Mouse (Mus musculus) hindbrain, embryonic 11.5 days (tissue): ENCODE data around the gene Hck. TPM values are rescaled to one million over a fixed set of nuclear protein-coding genes. Genes with fewer than 3 reads are reported as not detected.
A peak's percentile ranks its signal among the peaks of the same experiment; 100 is the strongest.

Source experiments
- ATAC-seq: fragments of 200-750 bp; cut with Nextera tagmentation; 2 replicates; pipeline ENCODE4 v1.8.0; 2017; ENCODE audit warnings: mild to moderate bottlenecking, moderate TSS enrichment, moderate library complexity; ENCODE audit not compliant: low FRiP score
- DNase-seq: peaks from one replicate; pipeline ENCODE4 v3.0.0-alpha.2; 2015; ENCODE audit warnings: low spot score
- H3K27ac ChIP-seq: fragments of 300-500 bp; sonication (generic); 2 replicates; pipeline ENCODE4 v1.5.1; 2014; ENCODE audit warnings: mild to moderate bottlenecking, low read depth, low read length
- H3K27me3 ChIP-seq: fragments of 300-500 bp; sonication (generic); 2 replicates; pipeline ENCODE4 v1.6.1; 2014; ENCODE audit warnings: mild to moderate bottlenecking, low read length, moderate library complexity, mixed read lengths; ENCODE audit not compliant: control insufficient read depth, insufficient read depth
- H3K36me3 ChIP-seq: fragments of 300-500 bp; sonication (generic); 2 replicates; pipeline ENCODE4 v1.6.1; 2014; ENCODE audit warnings: mild to moderate bottlenecking, low read length, moderate library complexity, mixed read lengths; ENCODE audit not compliant: control insufficient read depth, insufficient read depth
- H3K4me1 ChIP-seq: fragments of 300-500 bp; sonication (generic); replicated peaks from 2 replicates; pipeline ENCODE4 v1.6.1; 2014; ENCODE audit warnings: low read length, mixed read lengths; ENCODE audit not compliant: control insufficient read depth, insufficient read depth
- H3K4me2 ChIP-seq: fragments of 300-500 bp; sonication (generic); replicated peaks from 2 replicates; pipeline ENCODE4 v1.6.1; 2014; ENCODE audit warnings: mild to moderate bottlenecking, low read depth, low read length
- H3K4me3 ChIP-seq: fragments of 300-500 bp; sonication (generic); 2 replicates; pipeline ENCODE4 v1.5.1; 2014; ENCODE audit warnings: low read depth, low read length
- H3K9ac ChIP-seq: fragments of 300-500 bp; sonication (generic); 2 replicates; pipeline ENCODE4 v1.6.1; 2014; ENCODE audit warnings: low read depth, low read length
- H3K9me3 ChIP-seq: fragments of 300-500 bp; sonication (generic); 2 replicates; pipeline ENCODE4 v1.6.1; 2016; ENCODE audit warnings: low read length; ENCODE audit not compliant: control insufficient read depth
- WGBS: fragments of 180-500 bp; shearing (Covaris S2); extraction: QIAGEN DNeasy Blood & Tissue Kit; methylation state at CpG from one replicate; pipeline ENCODE4 v1.1.7; 2014; 5-methylcytosine and 5-hydroxymethylcytosine counted together
- polyA plus RNA-seq: library from polyadenylated mRNA; unstranded; fragments of >200 nt; fragmentation: Nextera tagmentation; extraction: Ambion mirVana; gene quantifications from 2 replicates; pipeline ENCODE4 v1.2.1, GENCODE M21; 2014

Hck gene
- polyA plus RNA-seq, 1 experiment from 2014 or later, result 2.4 TPM

GRCm38 (mm10) chr2:153151926-153152665 lies 43.8 kb downstream of the Hck start:
- no peaks in the 10 kb centered on the region for H3K36me3 ChIP-seq
- no peak overlapping the region for H3K4me2 ChIP-seq
- no peaks in the 10 kb centered on the region for H3K27me3 ChIP-seq
- no peak overlapping the region for H3K27ac ChIP-seq
- no peak overlapping the region for H3K4me3 ChIP-seq
- DNase-seq, result no peak
- H3K4me1 ChIP-seq, result no peaks in the 10 kb centered on the region
- no peak for ATAC-seq
- H3K9me3 ChIP-seq, result no peaks in the 10 kb centered on the region
- WGBS, result 83% methylated on average over 8 of the region's 8 CpGs
- no peak overlapping the region for H3K9ac ChIP-seq

GRCm38 (mm10) chr2:153153033-153153450 lies 44.8 kb downstream of the Hck start:
- Histone ChIP-seq H3K4me1 (no peaks in the 10 kb centered on the region), H3K4me2 (no peak overlapping the region), H3K9me3 (no peaks in the 10 kb centered on the region), H3K36me3 (no peaks in the 10 kb centered on the region), H3K27ac (no peak overlapping the region), H3K27me3 (no peaks in the 10 kb centered on the region), H3K4me3 (no peak overlapping the region), H3K9ac (no peak overlapping the region)
- no peak for ATAC-seq
- WGBS, result 82% methylated on average over 4 of the region's 4 CpGs
- DNase-seq, result no peak

- Histone ChIP-seq H3K4me1 (0 out of 2 replicates have a peak, but pooled peaks cover 3% of the 10 kb centered on the region), H3K4me3 (no peak overlapping the region), H3K9me3 (no peaks in the 10 kb centered on the region), H3K36me3 (no peaks in the 10 kb centered on the region), H3K27me3 (no peaks in the 10 kb centered on the region), H3K27ac (no peak overlapping the region), H3K9ac (no peak overlapping the region), H3K4me2 (no peak overlapping the region)
- ATAC-seq (no peak), DNase-seq (no peak)
- 62% methylated on average over 1 of the region's 3 CpGs for WGBS
Observed at GRCm38 (mm10) chr2:153157270-153157669, 49.0 kb downstream of the Hck start.

DNA sequence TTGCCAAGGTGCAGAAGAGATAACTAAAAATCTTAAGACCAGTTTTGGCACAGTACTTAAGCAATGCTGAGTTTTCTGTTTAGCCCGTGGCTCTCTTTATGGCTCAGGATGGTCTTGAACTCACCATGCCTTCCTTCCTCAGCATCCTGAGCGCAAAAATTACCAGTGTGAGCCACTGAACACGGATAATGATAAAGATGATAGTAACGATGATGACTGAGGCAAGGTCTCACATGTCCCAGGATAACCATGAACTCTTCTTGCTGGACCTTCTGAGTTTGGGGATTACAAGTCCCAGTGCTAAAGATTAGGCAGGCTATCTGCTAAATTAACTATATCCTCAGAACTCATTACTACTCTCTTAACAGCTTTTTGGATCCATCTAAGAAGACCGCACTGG lies 51.9 kb downstream of the Hck start:
- Histone ChIP-seq H3K9ac (no peak overlapping the region), H3K4me2 (no peak overlapping the region), H3K4me1 (0 out of 2 replicates have a peak, but pooled peaks cover 3% of the 10 kb centered on the region), H3K4me3 (no peak overlapping the region), H3K27me3 (no peaks in the 10 kb centered on the region), H3K27ac (no peak overlapping the region), H3K36me3 (no peaks in the 10 kb centered on the region), H3K9me3 (no peaks in the 10 kb centered on the region)
- WGBS, result 85% methylated on average over 5 of the region's 5 CpGs
- ATAC-seq (no peak), DNase-seq (no peak)

GRCm38 (mm10) chr2:153160844-153161683 lies 52.8 kb downstream of the Hck start, which contains the start of gene Tm9sf4:
Tm9sf4 (plus strand) TSS chr2:153161303.
- WGBS, result 10% methylated on average over 34 of the region's 34 CpGs
- DNase-seq (peak; percentile 96), ATAC-seq (peak; percentile 94)
- H3K9ac ChIP-seq, result peak within 1 kb of the TSS; percentile 89
- 0 out of 2 replicates have a peak, but pooled peaks cover 3% of the 10 kb centered on the region for H3K4me1 ChIP-seq
- no peaks in the 10 kb centered on the region for H3K9me3 ChIP-seq
- no peaks in the 10 kb centered on the region for H3K36me3 ChIP-seq
- peak within 1 kb of the TSS; percentile 75 for H3K4me2 ChIP-seq
- peak within 1 kb of the TSS; percentile 88 for H3K27ac ChIP-seq
- peak within 1 kb of the TSS; percentile 78 for H3K4me3 ChIP-seq
- H3K27me3 ChIP-seq, result no peaks in the 10 kb centered on the region

DNA sequence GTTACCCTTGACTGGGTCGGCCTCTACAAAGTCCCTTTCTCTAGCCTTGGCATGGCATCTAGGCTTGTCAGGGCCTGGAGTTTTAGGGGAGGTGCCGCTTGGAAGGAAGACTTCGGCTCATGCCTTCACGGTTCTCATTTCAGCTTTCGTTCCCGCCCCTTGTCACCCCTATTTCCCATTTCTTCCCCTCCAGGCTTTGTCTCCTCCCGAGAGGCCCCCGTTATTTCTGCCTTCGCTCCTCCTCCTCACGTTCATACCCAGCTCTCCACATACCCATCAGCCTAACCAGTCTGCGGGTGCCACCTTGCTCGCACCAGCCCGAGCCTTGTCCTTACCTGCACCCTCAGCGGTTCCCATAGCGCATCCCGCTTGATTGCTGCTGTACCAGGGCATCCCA lies 53.4 kb downstream of the Hck start:
- Histone ChIP-seq H3K4me2 (peak overlapping the region; percentile 75), H3K27me3 (no peaks in the 10 kb centered on the region), H3K4me3 (peak overlapping the region; percentile 78), H3K9ac (peak overlapping the region; percentile 89), H3K9me3 (no peaks in the 10 kb centered on the region), H3K36me3 (no peaks in the 10 kb centered on the region), H3K4me1 (0 out of 2 replicates have a peak, but pooled peaks cover 3% of the 10 kb centered on the region), H3K27ac (peak overlapping the region; percentile 88)
- 0% methylated on average over 16 of the region's 16 CpGs for WGBS
- DNase-seq, result no peak
- ATAC-seq, result peak; percentile 66

- Histone ChIP-seq H3K36me3 (no peaks in the 10 kb centered on the region), H3K27ac (no peak overlapping the region), H3K27me3 (no peaks in the 10 kb centered on the region), H3K4me3 (no peak overlapping the region), H3K4me2 (no peak overlapping the region), H3K9me3 (no peaks in the 10 kb centered on the region), H3K4me1 (0 out of 2 replicates have a peak, but pooled peaks cover 1% of the 10 kb centered on the region), H3K9ac (no peak overlapping the region)
- WGBS, result 58% methylated on average over 6 of the region's 6 CpGs
- DNase-seq, result no peak
- ATAC-seq, result no peak
Observed at GRCm38 (mm10) chr2:153167136-153167535, 58.9 kb downstream of the Hck start.

DNA sequence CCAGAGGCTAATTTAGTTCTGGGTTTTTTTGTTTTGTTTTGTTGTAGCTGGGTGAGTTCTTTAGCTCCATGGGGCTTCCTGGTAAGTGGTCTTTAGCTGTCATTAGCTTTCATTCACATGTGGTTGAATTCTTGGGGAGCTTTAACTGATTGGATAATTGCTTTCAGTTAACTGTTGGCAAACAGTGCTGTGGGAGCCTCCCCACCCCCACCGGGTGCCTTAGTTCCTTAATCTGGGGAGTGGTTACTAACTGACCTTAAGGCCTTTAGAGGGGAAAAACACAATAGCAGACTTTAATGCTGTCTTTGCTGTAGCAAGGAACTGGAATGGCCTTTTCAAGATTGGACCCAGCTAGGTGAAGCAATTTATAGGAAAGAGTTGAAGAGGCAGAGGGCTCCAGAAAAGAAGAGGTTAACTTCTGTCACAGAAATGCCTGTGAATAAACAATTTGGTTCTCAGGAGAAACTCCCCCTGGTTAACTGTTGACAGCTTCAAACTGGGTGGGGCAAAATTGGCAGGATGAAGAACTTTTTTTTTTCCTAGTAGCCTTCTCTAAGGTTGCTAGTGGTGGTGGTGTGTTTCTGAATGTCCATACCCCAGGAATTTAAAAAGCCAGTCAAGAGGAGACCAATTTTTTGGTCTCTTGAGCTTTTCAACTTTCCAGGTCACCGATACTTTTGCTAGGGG lies 60.0 kb downstream of the Hck start:
- Histone ChIP-seq H3K27ac (no peak overlapping the region), H3K27me3 (no peaks in the 10 kb centered on the region), H3K4me1 (no peaks in the 10 kb centered on the region), H3K9me3 (no peaks in the 10 kb centered on the region), H3K4me2 (no peak overlapping the region), H3K9ac (no peak overlapping the region), H3K36me3 (no peaks in the 10 kb centered on the region), H3K4me3 (no peak overlapping the region)
- ATAC-seq (no peak), DNase-seq (no peak)
- 21% methylated on average over 2 of the region's 2 CpGs for WGBS
